Mouse (Mus musculus) thymus, adult 2 months (tissue): Measurements from ENCODE around the gene Flywch2. TPM values are rescaled to one million over a fixed set of nuclear protein-coding genes. Genes with fewer than 3 reads are reported as not detected.
A peak's percentile ranks its signal among the peaks of the same experiment; 100 is the strongest.

Source experiments
- DNase-seq: peaks from one replicate; pipeline ENCODE4 v3.0.0; 2021
- H3K27ac ChIP-seq: fragments of 200-500 bp; 2 replicates; pipeline ENCODE4 v1.5.1; 2012; ENCODE audit warnings: low read length, control low read depth; ENCODE audit not compliant: control insufficient read depth, insufficient read depth
- H3K27me3 ChIP-seq: fragments of 200-500 bp; 2 replicates; pipeline ENCODE4 v1.6.1; 2012; ENCODE audit warnings: mild to moderate bottlenecking, low read length, moderate library complexity, mixed read lengths; ENCODE audit not compliant: control insufficient read depth, insufficient read depth
- H3K36me3 ChIP-seq: fragments of 200-500 bp; 2 replicates; pipeline ENCODE4 v1.6.1; 2012; ENCODE audit warnings: mild to moderate bottlenecking, low read length, moderate library complexity; ENCODE audit not compliant: control insufficient read depth, insufficient read depth
- H3K4me1 ChIP-seq: fragments of 200-500 bp; replicated peaks from 2 replicates; pipeline ENCODE4 v1.6.1; 2012; ENCODE audit warnings: low read length; ENCODE audit not compliant: control insufficient read depth, insufficient read depth
- H3K4me3 ChIP-seq: fragments of 200-500 bp; 2 replicates; pipeline ENCODE4 v1.5.1; 2012; ENCODE audit warnings: mild to moderate bottlenecking, low read length, control low read depth, moderate library complexity; ENCODE audit not compliant: control insufficient read depth, insufficient read depth
- CTCF ChIP-seq: fragments of 200-500 bp; IDR thresholded peaks from 2 replicates; pipeline ENCODE4 v1.5.1; 2012; ENCODE audit warnings: mild to moderate bottlenecking, control low read depth, low read length, moderate library complexity, borderline replicate concordance; ENCODE audit not compliant: control insufficient read depth, poor library complexity, insufficient read depth; ENCODE audit errors: extremely low read depth
- POLR2A ChIP-seq: fragments of 200-500 bp; IDR thresholded peaks from 2 replicates; pipeline ENCODE4 v1.6.1; 2012; ENCODE audit warnings: mild to moderate bottlenecking, low read length, control low read depth, moderate library complexity; ENCODE audit not compliant: control insufficient read depth, poor library complexity, insufficient read depth; ENCODE audit errors: extremely low read depth
- WGBS: fragments of 180-500 bp; shearing (Covaris S2); methylation state at CpG from one replicate; pipeline ENCODE4 v1.1.7; 2018; 5-methylcytosine and 5-hydroxymethylcytosine counted together
- polyA plus RNA-seq: library from polyadenylated mRNA; depleted of rRNA; stranded (reverse); fragments of >200 nt; gene quantifications from 2 replicates; pipeline ENCODE4 v1.2.3, GENCODE M21; 2012

Gene Flywch2
- polyA plus RNA-seq, 1 experiment, result 4.0 TPM

- DNase-seq, result no peak
- TF ChIP-seq CTCF (no peak), POLR2A (no peak)
- Histone ChIP-seq H3K4me3 (no peak overlapping the region), H3K36me3 (no peaks in the 10 kb centered on the region), H3K27me3 (peaks cover 13% of the 10 kb centered on the region), H3K27ac (no peak overlapping the region), H3K4me1 (peaks cover 24% of the 10 kb centered on the region)
- 90% methylated on average over 3 of the region's 3 CpGs for WGBS
These were observed 38.4 kb downstream of the Flywch2 start for GRCm38 (mm10) chr17:23747471-23747870.

GRCm38 (mm10) chr17:23746767-23747166 is 39.1 kb downstream of the Flywch2 start:
- H3K36me3 ChIP-seq, result no peaks in the 10 kb centered on the region
- no peak for DNase-seq
- no peak overlapping the region for H3K27ac ChIP-seq
- peaks cover 27% of the 10 kb centered on the region for H3K4me1 ChIP-seq
- TF ChIP-seq CTCF, result no peak
- 63% methylated on average over 3 of the region's 3 CpGs for WGBS
- no peak overlapping the region for H3K4me3 ChIP-seq
- peaks cover 17% of the 10 kb centered on the region for H3K27me3 ChIP-seq

- peaks cover 22% of the 10 kb centered on the region for H3K27me3 ChIP-seq
- no peak overlapping the region for H3K4me3 ChIP-seq
- TF ChIP-seq CTCF, result no peak
- TF ChIP-seq POLR2A, result no peak
- H3K27ac ChIP-seq, result no peak overlapping the region
- no peak for DNase-seq
- peaks cover 27% of the 10 kb centered on the region for H3K4me1 ChIP-seq
- 40% methylated on average over 12 of the region's 12 CpGs for WGBS
- no peaks in the 10 kb centered on the region for H3K36me3 ChIP-seq
These were observed 39.6 kb downstream of the Flywch2 start for GRCm38 (mm10) chr17:23746311-23746710.

GRCm38 (mm10) chr17:23745301-23746251 is 40.3 kb downstream of the Flywch2 start, which contains the start of gene Kremen2:
Gene Kremen2 (minus strand): TSS chr17:23745833.
- H3K4me3 ChIP-seq, result peak within 1 kb of the TSS; percentile 9; the same call in 1 of the 2 replicates
- H3K27me3 ChIP-seq, result peaks cover 22% of the 10 kb centered on the region
- no peaks in the 10 kb centered on the region for H3K36me3 ChIP-seq
- 3% methylated on average over 45 of the region's 45 CpGs for WGBS
- peaks cover 31% of the 10 kb centered on the region for H3K4me1 ChIP-seq
- no peak for TF ChIP-seq POLR2A
- no peak for TF ChIP-seq CTCF
- H3K27ac ChIP-seq, result no peak within 1 kb of the TSS
- DNase-seq, result peak; percentile 37

- Histone ChIP-seq H3K36me3 (no peaks in the 10 kb centered on the region), H3K27me3 (peaks cover 28% of the 10 kb centered on the region)
These were observed 41.2 kb downstream of the Flywch2 start for GRCm38 (mm10) chr17:23744651-23745050.

GRCm38 (mm10) chr17:23744076-23744475 is 41.8 kb downstream of the Flywch2 start:
- no peak for DNase-seq
- TF ChIP-seq POLR2A (no peak), CTCF (no peak)
- Histone ChIP-seq H3K27me3 (peaks cover 32% of the 10 kb centered on the region), H3K4me3 (no peak overlapping the region), H3K36me3 (no peaks in the 10 kb centered on the region), H3K4me1 (peaks cover 39% of the 10 kb centered on the region), H3K27ac (no peak overlapping the region)
- 58% methylated on average over 8 of the region's 8 CpGs for WGBS

More at GRCm38 (mm10) chr17:23744651-23745050, 41.2 kb downstream of the Flywch2 start:
- H3K4me1 ChIP-seq, result peaks cover 40% of the 10 kb centered on the region
- no peak for DNase-seq
- no peak overlapping the region for H3K27ac ChIP-seq
- WGBS, result 24% methylated on average over 14 of the region's 14 CpGs
- TF ChIP-seq POLR2A, result no peak
- no peak for TF ChIP-seq CTCF
- H3K4me3 ChIP-seq, result no peak overlapping the region
